Mouse (Mus musculus) heart, embryonic 11.5 days (tissue): ENCODE results near the gene Gm379. TPM values are rescaled to one million over a fixed set of nuclear protein-coding genes. Genes with fewer than 3 reads are reported as not detected.

Source experiments
- ATAC-seq: fragments of 200-750 bp; cut with Nextera tagmentation; replicated peaks from 2 replicates; pipeline ENCODE4 v1.8.0; 2017; ENCODE audit warnings: moderate library complexity; ENCODE audit not compliant: insufficient number of reproducible peaks, low FRiP score, low TSS enrichment
- H3K27ac ChIP-seq: fragments of 300-500 bp; sonication (generic); 2 replicates; pipeline ENCODE4 v1.5.1; 2014; ENCODE audit warnings: mild to moderate bottlenecking, low read depth, low read length
- H3K27me3 ChIP-seq: fragments of 300-500 bp; sonication (generic); 2 replicates; pipeline ENCODE4 v1.6.1; 2014; ENCODE audit warnings: mild to moderate bottlenecking, low read length, mixed read lengths; ENCODE audit not compliant: control insufficient read depth, insufficient read depth
- H3K36me3 ChIP-seq: fragments of 300-500 bp; sonication (generic); 2 replicates; pipeline ENCODE4 v1.6.1; 2014; ENCODE audit warnings: mild to moderate bottlenecking, low read length, moderate library complexity, mixed read lengths; ENCODE audit not compliant: control insufficient read depth, insufficient read depth
- H3K4me1 ChIP-seq: fragments of 300-500 bp; sonication (generic); 2 replicates; pipeline ENCODE4 v1.6.1; 2014; ENCODE audit warnings: low read length; ENCODE audit not compliant: control insufficient read depth, insufficient read depth
- H3K4me2 ChIP-seq: fragments of 300-500 bp; sonication (generic); 2 replicates; pipeline ENCODE4 v1.6.1; 2014; ENCODE audit warnings: mild to moderate bottlenecking, moderate library complexity
- H3K4me3 ChIP-seq: fragments of 300-500 bp; sonication (generic); 2 replicates; pipeline ENCODE4 v1.5.1; 2014; ENCODE audit warnings: low read depth, low read length
- H3K9ac ChIP-seq: fragments of 300-500 bp; sonication (generic); 2 replicates; pipeline ENCODE4 v1.6.1; 2014; ENCODE audit warnings: mild to moderate bottlenecking, low read depth, low read length, moderate library complexity
- H3K9me3 ChIP-seq: fragments of 300-500 bp; sonication (generic); replicated peaks from 2 replicates; pipeline ENCODE4 v1.6.1; 2016; ENCODE audit warnings: low read length; ENCODE audit not compliant: control insufficient read depth
- WGBS: fragments of 180-500 bp; shearing (Covaris S2); extraction: QIAGEN DNeasy Blood & Tissue Kit; methylation state at CpG from one replicate; pipeline ENCODE4 v1.1.7; 2014; ENCODE audit not compliant: insufficient replicate concordance; 5-methylcytosine and 5-hydroxymethylcytosine counted together
- polyA plus RNA-seq: library from polyadenylated mRNA; unstranded; fragments of >200 nt; fragmentation: Nextera tagmentation; extraction: Ambion mirVana; gene quantifications from 2 replicates; pipeline ENCODE4 v1.2.1, GENCODE M21; 2014

Gm379 gene
- not detected in 2 replicates for polyA plus RNA-seq

DNA sequence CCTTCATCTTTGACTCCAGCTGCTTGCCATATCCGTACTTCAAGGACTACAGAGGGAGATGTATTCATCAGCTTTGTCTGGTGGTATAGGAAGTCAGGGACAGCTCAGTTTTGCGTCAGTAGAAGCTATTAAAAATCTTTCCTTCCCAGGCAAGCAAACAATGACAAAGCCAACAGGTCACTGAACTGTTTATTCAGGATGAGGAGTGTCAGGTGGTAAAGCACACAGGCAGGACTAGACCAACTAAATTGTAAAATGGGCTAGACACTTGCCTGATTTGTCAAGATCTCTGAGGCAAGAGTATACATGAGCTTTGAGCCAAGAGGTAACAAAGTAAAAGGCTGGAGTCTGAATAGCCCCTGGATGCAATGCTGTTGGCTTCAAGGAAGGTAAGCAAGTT lies at the start of gene Gm379:
TSS of gene Gm379 (minus strand) at position 7 of the 400 bp plus-strand sequence.
- Histone ChIP-seq H3K4me2 (no peak within 1 kb of the TSS), H3K27me3 (no peaks in the 10 kb centered on the region), H3K9me3 (no peaks in the 10 kb centered on the region), H3K36me3 (no peaks in the 10 kb centered on the region), H3K27ac (no peak within 1 kb of the TSS), H3K4me1 (no peaks in the 10 kb centered on the region), H3K9ac (no peak within 1 kb of the TSS), H3K4me3 (no peak within 1 kb of the TSS)
- 75% methylated on average over 2 of the region's 2 CpGs for whole genome bisulfite sequencing
- no peak for ATAC-seq

DNA sequence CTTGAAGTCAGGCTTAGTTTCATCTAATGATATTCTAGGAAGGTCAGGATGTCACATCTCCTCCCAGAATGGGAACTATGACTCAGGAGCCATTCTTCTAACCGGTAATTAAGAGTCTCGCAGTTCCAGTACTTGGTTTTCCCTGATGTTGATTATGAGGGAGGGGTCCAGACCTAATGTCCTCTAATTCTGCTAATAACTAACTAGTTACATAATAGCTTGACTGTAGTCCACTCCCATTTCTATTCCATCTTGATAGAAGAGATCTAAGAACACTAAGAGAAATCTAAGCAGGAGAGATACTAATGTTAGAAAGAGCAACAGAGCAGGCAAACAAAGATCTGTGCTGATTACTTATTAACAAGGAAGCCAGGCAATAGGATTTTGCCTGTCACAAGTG lies 39.6 kb upstream of the Gm379 start:
- Histone ChIP-seq H3K27ac (no peak overlapping the region), H3K9me3 (no peaks in the 10 kb centered on the region), H3K9ac (no peak overlapping the region), H3K27me3 (no peaks in the 10 kb centered on the region), H3K4me2 (no peak overlapping the region), H3K4me1 (no peaks in the 10 kb centered on the region), H3K36me3 (no peaks in the 10 kb centered on the region), H3K4me3 (no peak overlapping the region)
- no peak for ATAC-seq
- WGBS = 77% methylated on average over 2 of the region's 2 CpGs

DNA sequence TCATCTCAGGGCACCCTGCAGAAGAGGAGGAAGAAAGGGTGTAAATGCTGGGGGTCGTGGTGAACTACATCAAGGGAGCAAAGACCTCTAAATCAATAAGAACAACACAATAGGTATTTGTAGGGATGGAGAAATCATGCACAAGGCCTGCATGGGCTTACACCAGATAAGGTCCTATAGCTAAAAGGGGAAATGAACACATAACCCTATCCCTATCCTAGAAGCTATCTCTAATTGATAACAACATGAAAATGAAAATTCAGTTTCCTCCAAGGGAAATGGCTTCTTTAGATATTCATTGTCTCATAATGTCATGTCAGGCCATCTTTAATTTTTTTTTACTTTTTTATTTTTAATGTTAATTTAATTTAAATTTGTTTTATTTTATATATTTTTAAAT lies 4.2 kb upstream of the Gm379 start:
- Histone ChIP-seq H3K9me3 (no peaks in the 10 kb centered on the region), H3K9ac (no peak overlapping the region), H3K4me1 (no peaks in the 10 kb centered on the region), H3K4me3 (no peak overlapping the region), H3K27me3 (no peaks in the 10 kb centered on the region), H3K36me3 (no peaks in the 10 kb centered on the region), H3K27ac (no peak overlapping the region), H3K4me2 (no peak overlapping the region)
- no peak for ATAC-seq
- 64% methylated on average over 1 of the region's 1 CpGs for WGBS

DNA sequence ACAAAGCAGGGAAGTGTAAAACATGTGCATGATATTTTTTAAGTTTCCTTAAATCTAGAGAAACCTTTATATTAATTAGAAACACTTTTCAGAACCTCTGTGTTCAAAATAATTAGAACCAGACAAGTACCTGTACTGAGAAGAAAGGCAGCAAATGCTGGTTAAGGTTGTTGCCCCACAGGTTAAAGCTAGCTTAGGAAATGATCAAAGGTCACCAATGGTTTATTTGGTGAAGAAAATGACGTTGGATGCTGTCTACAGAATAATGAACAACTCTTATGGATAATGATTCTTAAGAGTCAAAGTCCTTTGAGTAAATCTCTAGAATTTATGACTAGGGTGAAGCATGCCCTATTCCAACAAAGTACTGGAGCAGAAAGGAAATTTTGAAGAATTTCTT lies 42.7 kb downstream of the Gm379 start:
- no peak for ATAC-seq
- H3K9me3 ChIP-seq = no peaks in the 10 kb centered on the region
- no peaks in the 10 kb centered on the region for H3K4me1 ChIP-seq
- H3K4me2 ChIP-seq = no peak overlapping the region
- H3K4me3 ChIP-seq = no peak overlapping the region
- H3K27me3 ChIP-seq = no peaks in the 10 kb centered on the region
- H3K36me3 ChIP-seq = no peaks in the 10 kb centered on the region
- H3K9ac ChIP-seq = no peak overlapping the region
- no peak overlapping the region for H3K27ac ChIP-seq
- WGBS = 39% methylated on average over 1 of the region's 1 CpGs

DNA sequence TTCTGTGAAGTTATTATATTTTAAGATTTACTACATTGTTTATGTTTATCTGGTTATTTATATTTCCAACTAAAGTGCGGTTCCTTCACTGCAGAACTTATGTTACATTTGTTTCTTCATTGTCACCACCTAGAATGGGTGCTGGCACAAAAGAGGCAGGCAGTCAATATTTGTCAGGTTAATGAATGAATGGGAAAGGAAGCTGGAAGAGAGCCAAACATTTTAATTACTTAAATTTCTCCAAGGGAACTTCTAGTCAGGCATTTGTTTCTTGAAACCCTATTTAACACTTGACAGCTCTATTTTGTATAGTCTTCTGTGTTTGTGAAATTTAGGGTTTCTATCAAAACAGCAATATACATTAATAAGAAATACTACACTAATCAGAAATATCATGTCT lies 43.8 kb downstream of the Gm379 start:
- Histone ChIP-seq H3K4me2 (no peak overlapping the region), H3K27ac (no peak overlapping the region), H3K4me3 (no peak overlapping the region), H3K4me1 (no peaks in the 10 kb centered on the region), H3K27me3 (no peaks in the 10 kb centered on the region), H3K9ac (no peak overlapping the region), H3K9me3 (no peaks in the 10 kb centered on the region), H3K36me3 (no peaks in the 10 kb centered on the region)
- ATAC-seq = no peak
- WGBS = 75% methylated on average over 1 of the region's 1 CpGs

Other genes starting within 250 kb of the Gm379 start
- 3.7 and 3.8 TPM in 2 replicates for gene Brwd3, start 169.5 kb upstream of the Gm379 start, polyA plus RNA-seq